Mouse (Mus musculus) MEL (cell line): ENCODE results near the gene Trank1. TPM values are rescaled to one million over a fixed set of nuclear protein-coding genes. Genes with fewer than 3 reads are reported as not detected.

Source experiments
- DNase-seq: peaks from one replicate; pipeline ENCODE4 v3.0.0; 2011; ENCODE audit warnings: low read depth, low spot score
- H3K27ac ChIP-seq: 2 replicates; pipeline ENCODE4 v1.5.1; 2012; ENCODE audit warnings: low read depth, mild to moderate bottlenecking, control low read depth, low read length, moderate library complexity; ENCODE audit not compliant: control insufficient read depth
- H3K27me3 ChIP-seq, 2 experiments: fragments of 150-350 bp in 1 of 2; sonication (generic) in 1 of 2; 2 replicates each; pipeline ENCODE4 v1.6.1; 2012; ENCODE audit warnings: low read length in 2 of 2, mild to moderate bottlenecking in 2 of 2, improper control_type of control experiment in 1 of 2, moderate library complexity in 1 of 2; ENCODE audit not compliant: insufficient read depth in 2 of 2, control insufficient read depth in 1 of 2
- H3K36me3 ChIP-seq, 2 experiments: 2 replicates each; pipeline ENCODE4 v1.6.1; 2012 to 2014; ENCODE audit warnings: low read length in 2 of 2, improper control_type of control experiment in 1 of 2, inconsistent platforms in 1 of 2, mild to moderate bottlenecking in 1 of 2; ENCODE audit not compliant: insufficient read depth in 2 of 2, control insufficient read depth in 1 of 2
- H3K4me1 ChIP-seq, 2 experiments: fragments of 150-350 bp in 1 of 2; sonication (generic) in 1 of 2; 2 replicates each; pipeline ENCODE4 v1.6.1; 2012; ENCODE audit warnings: low read length in 2 of 2, improper control_type of control experiment in 1 of 2, mild to moderate bottlenecking in 1 of 2; ENCODE audit not compliant: insufficient read depth in 2 of 2, control insufficient read depth in 1 of 2
- H3K4me3 ChIP-seq, 2 experiments: fragments of 150-350 bp in 1 of 2; sonication (generic) in 1 of 2; 2 replicates each; pipeline ENCODE4 v1.5.1; 2012; ENCODE audit warnings: low read depth in 2 of 2, low read length in 2 of 2, mild to moderate bottlenecking in 2 of 2, moderate library complexity in 2 of 2, control low read depth in 1 of 2, improper control_type of control experiment in 1 of 2; ENCODE audit not compliant: control insufficient read depth in 1 of 2, insufficient read depth in 1 of 2
- H3K79me2 ChIP-seq: 2 replicates; pipeline ENCODE4 v1.6.1; 2012; ENCODE audit warnings: mild to moderate bottlenecking, low read length, moderate library complexity; ENCODE audit not compliant: control insufficient read depth, poor library complexity, insufficient read depth
- H3K9ac ChIP-seq: 2 replicates; pipeline ENCODE4 v1.6.1; 2012; ENCODE audit warnings: low read depth, mild to moderate bottlenecking, control low read depth, low read length, moderate library complexity; ENCODE audit not compliant: control insufficient read depth, poor library complexity, severe bottlenecking
- H3K9me3 ChIP-seq: fragments of 150-350 bp; sonication (generic); replicated peaks from 2 replicates; pipeline ENCODE4 v1.6.1; 2012; ENCODE audit warnings: mild to moderate bottlenecking, low read length, improper control_type of control experiment, moderate library complexity; ENCODE audit not compliant: insufficient read depth
- CHD2 ChIP-seq: IDR thresholded peaks from 2 replicates; pipeline ENCODE4 v1.6.1; 2011; ENCODE audit warnings: low read length, improper control_type of control experiment
- GABPA ChIP-seq: IDR thresholded peaks from 2 replicates; pipeline ENCODE4 v1.6.1; 2012; ENCODE audit warnings: low read depth, mild to moderate bottlenecking, inconsistent platforms, low read length, improper control_type of control experiment, moderate library complexity
- GATA1 ChIP-seq: IDR thresholded peaks from 2 replicates; pipeline ENCODE4 v1.6.1; 2011; ENCODE audit warnings: low read depth, low read length, improper control_type of control experiment
- HCFC1 ChIP-seq: IDR thresholded peaks from 2 replicates; pipeline ENCODE4 v1.6.1; 2012; ENCODE audit warnings: low read depth, mild to moderate bottlenecking, inconsistent platforms, low read length, improper control_type of control experiment, moderate library complexity
- KAT2A ChIP-seq: conservative IDR thresholded peaks from 2 replicates; pipeline ENCODE4 v1.6.1; 2012; ENCODE audit warnings: low read depth, low read length, improper control_type of control experiment, inconsistent platforms
- MEF2A ChIP-seq: IDR thresholded peaks from 2 replicates; pipeline ENCODE4 v1.6.1; 2014; ENCODE audit warnings: low read depth, mild to moderate bottlenecking, inconsistent platforms, low read length, improper control_type of control experiment; ENCODE audit not compliant: poor library complexity, insufficient replicate concordance, severe bottlenecking; ENCODE audit errors: extremely low read depth
- MYB ChIP-seq: IDR thresholded peaks from 2 replicates; pipeline ENCODE4 v1.6.1; 2011; ENCODE audit warnings: mild to moderate bottlenecking, low read depth, low read length, improper control_type of control experiment
- MYC ChIP-seq: IDR thresholded peaks from 2 replicates; pipeline ENCODE4 v1.6.1; 2011; ENCODE audit warnings: low read depth, mild to moderate bottlenecking, low read length, improper control_type of control experiment, moderate library complexity
- POLR2A ChIP-seq, 2 experiments: IDR thresholded peaks; 2 replicates each; pipeline ENCODE4 v1.6.1; 2011 to 2012; ENCODE audit warnings: low read length in 2 of 2, mild to moderate bottlenecking in 2 of 2, control low read depth in 1 of 2, improper control_type of control experiment in 1 of 2, low read depth in 1 of 2, moderate library complexity in 1 of 2; ENCODE audit not compliant: control insufficient read depth in 1 of 2, insufficient read depth in 1 of 2, poor library complexity in 1 of 2
- SIN3A ChIP-seq: IDR thresholded peaks from 2 replicates; pipeline ENCODE4 v1.6.1; 2012; ENCODE audit warnings: low read length, improper control_type of control experiment, inconsistent platforms
- SMC3 ChIP-seq: IDR thresholded peaks from 2 replicates; pipeline ENCODE4 v1.6.1; 2011; ENCODE audit warnings: low read depth, low read length, improper control_type of control experiment
- TAL1 ChIP-seq: IDR thresholded peaks from 2 replicates; pipeline ENCODE4 v1.6.1; 2012; ENCODE audit warnings: mild to moderate bottlenecking, inconsistent platforms, low read length, moderate library complexity, mixed read lengths
- TBP ChIP-seq: IDR thresholded peaks from 2 replicates; pipeline ENCODE4 v1.8.0; 2011; ENCODE audit warnings: low read depth, low read length, improper control_type of control experiment
- TCF12 ChIP-seq: IDR thresholded peaks from 2 replicates; pipeline ENCODE4 v1.6.1; 2014; ENCODE audit warnings: low read depth, mild to moderate bottlenecking, inconsistent platforms, low read length, improper control_type of control experiment, moderate library complexity
- USF2 ChIP-seq, 2 experiments: IDR thresholded peaks; 2 replicates each; pipeline ENCODE4 v1.6.1; 2011 to 2012; ENCODE audit warnings: improper control_type of control experiment in 2 of 2, low read length in 2 of 2, borderline replicate concordance in 1 of 2, inconsistent platforms in 1 of 2, low read depth in 1 of 2, mild to moderate bottlenecking in 1 of 2; ENCODE audit not compliant: insufficient read depth in 1 of 2
- ZMIZ1 ChIP-seq: IDR thresholded peaks from 2 replicates; pipeline ENCODE4 v1.6.1; 2012; ENCODE audit warnings: low read depth, mild to moderate bottlenecking, inconsistent platforms, low read length, improper control_type of control experiment, moderate library complexity
- ZNF384 ChIP-seq: IDR thresholded peaks from 2 replicates; pipeline ENCODE4 v1.6.1; 2012; ENCODE audit warnings: low read depth, mild to moderate bottlenecking, inconsistent platforms, low read length, improper control_type of control experiment
- polyA plus RNA-seq, 2 experiments: library from polyadenylated mRNA; stranded (reverse) in 1 of 2; unstranded in 1 of 2; fragments of >175 nt in 1 of 2; fragments of >200 nt in 1 of 2; gene quantifications; 2 replicates each; pipeline versions ENCODE4 v1.2.1 to v1.2.4; 2012; ENCODE audit warnings: low replicate concordance in 2 of 2, low read depth in 1 of 2; ENCODE audit not compliant: insufficient read length in 2 of 2, insufficient read depth in 1 of 2, missing spikeins in 1 of 2
- total RNA-seq: library from RNA; depleted of rRNA; stranded (reverse); fragments of 300-350 nt; gene quantifications from 2 replicates; pipeline ENCODE4 v1.2.3, GENCODE M21; 2012

The Trank1 gene
- total and polyA plus RNA-seq, 3 experiments: not detected

DNA sequence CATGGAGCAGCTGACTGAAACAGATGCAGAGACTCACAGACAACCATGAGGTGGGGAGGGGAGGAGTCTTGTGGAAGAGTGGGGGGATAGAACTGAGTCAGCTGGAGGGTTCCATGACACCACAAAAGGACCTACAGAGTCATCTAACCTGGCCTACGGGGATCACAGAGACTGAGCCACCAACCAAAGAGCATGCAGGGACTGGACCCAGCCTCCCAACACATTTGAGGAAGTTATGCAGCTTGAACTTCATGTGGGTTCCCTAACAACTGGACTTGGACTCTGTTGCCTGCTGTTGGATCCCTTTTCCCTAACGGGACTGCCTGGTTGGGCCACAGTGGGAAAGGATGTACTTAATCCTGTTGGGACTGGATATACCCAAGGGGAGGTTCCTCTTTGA, 16.2 kb upstream of the Trank1 start:
- Histone ChIP-seq H3K27me3 (no peaks in the 10 kb centered on the region; a peak in 2 of 4 replicates), H3K79me2 (no peaks in the 10 kb centered on the region), H3K27ac (no peak overlapping the region), H3K9ac (no peak overlapping the region), H3K4me3 (no peak overlapping the region), H3K4me1 (no peaks in the 10 kb centered on the region), H3K9me3 (no peaks in the 10 kb centered on the region), H3K36me3 (no peaks in the 10 kb centered on the region)
- DNase-seq: no peak
- TF ChIP-seq USF2 (IDR thresholded peaks at IDR 0.05; ENCODE audit: borderline replicate concordance in 1 of 2, insufficient read depth in 1 of 2, low read depth in 1 of 2, low read length in 2 of 2) (no peak), MYC (no peak), TAL1 (no peak), CHD2 (no peak), HCFC1 (no peak), GABPA (no peak), TCF12 (no peak), KAT2A (no peak), MEF2A (no peak), ZMIZ1 (no peak), POLR2A (IDR thresholded peaks at IDR 0.05; ENCODE audit: control insufficient read depth in 1 of 2, insufficient read depth in 1 of 2, low read depth in 1 of 2, low read length in 2 of 2, poor library complexity in 1 of 2) (no peak)

- Histone ChIP-seq H3K4me3 (no peak overlapping the region), H3K9me3 (no peaks in the 10 kb centered on the region), H3K27me3 (no peaks in the 10 kb centered on the region; a peak in 2 of 4 replicates), H3K36me3 (no peaks in the 10 kb centered on the region), H3K4me1 (no peaks in the 10 kb centered on the region), H3K9ac (no peak overlapping the region), H3K79me2 (no peaks in the 10 kb centered on the region), H3K27ac (no peak overlapping the region)
- no peak for DNase-seq
- no peak for TF ChIP-seq MYB
- TF ChIP-seq ZMIZ1: no peak
- TF ChIP-seq GATA1: no peak
- TF ChIP-seq ZNF384: no peak
- TF ChIP-seq USF2 (IDR thresholded peaks at IDR 0.05; ENCODE audit: borderline replicate concordance in 1 of 2, insufficient read depth in 1 of 2, low read depth in 1 of 2, low read length in 2 of 2): no peak
- no peak for TF ChIP-seq POLR2A (IDR thresholded peaks at IDR 0.05; ENCODE audit: control insufficient read depth in 1 of 2, insufficient read depth in 1 of 2, low read depth in 1 of 2, low read length in 2 of 2, poor library complexity in 1 of 2)
- no peak for TF ChIP-seq SIN3A
- no peak for TF ChIP-seq TCF12
- TF ChIP-seq CHD2: no peak
- no peak for TF ChIP-seq SMC3
- TF ChIP-seq TBP: no peak
Observed at GRCm38 (mm10) chr9:111296433-111296832, 15.1 kb upstream of the Trank1 start.
